Mouse (Mus musculus): ENCODE data around the gene Phldb3. TPM values are rescaled to one million over a fixed set of nuclear protein-coding genes. Genes with fewer than 3 reads are reported as not detected.

The Phldb3 gene
- under 1 TPM; 0.46 to 0.84 TPM for polyA plus RNA-seq (2012; fragmentation: generic; extraction: Trizol)

DNA sequence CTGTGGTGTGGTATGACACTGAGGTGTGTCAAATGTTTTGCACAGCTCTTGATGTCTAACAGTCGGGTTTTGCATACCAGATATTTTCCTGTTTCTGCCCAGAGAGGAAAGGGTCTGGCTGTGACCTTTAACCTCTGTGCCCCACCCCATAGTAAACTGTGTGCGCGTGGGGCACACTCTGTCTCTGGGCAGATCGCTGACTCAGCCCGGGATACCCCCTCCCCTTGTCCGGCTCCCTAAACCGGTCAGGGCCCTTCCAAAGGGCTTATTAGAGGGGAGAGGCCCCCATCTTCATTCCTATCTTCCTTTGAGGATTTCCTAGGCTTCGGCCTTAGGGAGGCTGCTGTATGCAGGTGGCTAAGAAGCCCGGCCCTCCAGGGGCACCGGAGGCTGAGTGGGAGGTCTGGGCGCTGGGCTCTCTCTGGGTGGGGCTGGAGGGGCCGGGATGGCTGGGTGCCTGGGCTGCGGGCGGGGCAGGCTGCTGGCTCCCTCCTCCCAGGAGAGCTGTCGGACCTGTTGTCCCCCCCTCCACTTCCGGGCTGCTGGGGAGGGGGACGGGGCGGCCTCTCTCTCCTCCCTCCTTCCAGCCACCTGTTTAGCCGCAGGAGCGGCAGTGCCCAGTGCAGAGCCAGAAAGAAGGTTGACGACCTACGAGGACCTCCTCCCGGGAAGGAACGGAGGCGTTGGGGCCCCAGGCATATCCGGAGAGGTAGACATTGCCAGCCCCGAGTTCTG lies at the start of gene Phldb3:
Gene Phldb3, plus strand, starts transcription at position 620 of the 735 bp plus-strand sequence.

DNA sequence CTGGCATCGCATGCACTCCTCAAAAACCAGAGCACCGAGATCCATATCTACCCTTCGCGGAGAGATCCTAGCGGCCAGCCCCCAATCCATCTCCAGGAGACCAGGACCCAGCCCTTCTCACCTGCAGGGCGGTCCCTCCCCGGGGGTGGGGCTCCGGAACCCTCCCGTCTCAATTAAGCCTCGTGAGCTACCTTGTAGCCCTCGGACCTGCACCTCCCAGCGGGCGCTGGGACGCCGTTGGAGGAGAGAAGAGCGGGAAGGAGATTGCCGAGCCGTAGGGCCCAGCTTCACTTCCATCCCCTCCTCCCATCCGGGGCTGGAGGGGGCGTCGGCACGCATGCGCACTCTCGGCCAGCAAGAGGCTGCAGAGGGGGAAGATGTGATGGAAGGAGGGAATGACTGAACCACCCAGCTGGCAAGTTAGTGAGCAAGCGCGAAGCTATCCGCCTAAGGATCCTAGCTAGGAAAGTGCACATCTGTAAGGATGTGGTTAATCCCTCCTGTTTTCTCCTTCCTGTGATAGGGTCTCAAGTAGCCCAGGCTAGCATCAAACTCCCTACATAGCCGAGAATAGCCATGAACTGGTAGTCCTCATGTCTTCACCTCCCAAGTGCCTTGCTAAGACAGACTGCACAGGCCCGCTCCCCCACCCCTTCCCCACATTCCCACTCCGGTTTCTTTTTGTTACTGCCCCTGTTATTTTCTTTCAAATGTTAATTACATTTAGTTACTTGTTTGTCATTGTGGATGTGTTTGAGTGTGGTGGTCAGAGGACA lies 23.0 kb upstream of the Phldb3 start, which contains the start of the genes Ethe1 and Zfp575:
Gene Ethe1, plus strand, starts transcription at position 214 of the 776 bp plus-strand sequence.
Gene Zfp575, minus strand, starts transcription at position 312 of the 776 bp plus-strand sequence.

DNA sequence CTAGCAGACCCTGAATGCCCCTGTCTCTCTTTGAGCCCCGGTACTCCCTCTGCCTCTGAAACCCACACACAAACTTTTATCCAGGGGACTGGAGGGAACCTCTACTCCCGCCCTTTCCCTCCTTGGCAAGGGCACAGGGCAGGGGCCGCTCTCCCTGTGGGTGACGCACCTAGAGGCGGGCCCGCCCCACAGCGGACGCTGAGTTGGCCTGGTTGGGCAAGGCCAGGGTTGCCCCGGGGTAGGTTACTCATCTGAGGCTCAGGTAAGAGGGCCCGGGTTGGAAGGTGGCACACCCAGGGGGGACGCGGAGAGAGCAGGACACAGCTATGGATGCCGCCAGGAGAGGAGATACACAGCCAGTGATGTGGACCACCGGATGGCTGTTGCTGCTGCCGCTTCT lies 25.7 kb downstream of the Phldb3 start, which contains the start of gene Lypd3:
Gene Lypd3, plus strand, starts transcription at position 287 of the 400 bp plus-strand sequence.

DNA sequence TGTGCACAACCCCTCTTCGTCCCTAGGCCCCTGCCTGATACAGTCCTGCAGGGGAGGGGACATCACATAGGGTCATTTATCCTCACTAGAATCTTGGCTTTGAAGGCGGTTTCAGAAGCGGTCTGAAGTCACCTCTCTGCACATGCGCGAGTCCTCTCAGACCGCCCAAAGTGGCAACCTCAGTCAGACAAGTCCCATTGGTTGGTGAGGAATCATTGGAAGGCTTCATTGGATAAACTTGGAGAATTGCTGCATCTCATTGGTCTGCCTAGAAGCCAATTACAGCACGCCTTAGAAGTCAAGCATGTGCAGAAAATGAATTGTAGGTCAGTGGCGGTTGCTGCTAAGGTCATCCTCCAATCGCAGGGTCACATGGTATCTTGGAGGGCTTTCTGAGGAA lies 66.0 kb downstream of the Phldb3 start, which contains the start of gene Tex101:
Gene Tex101, minus strand, starts transcription at position 101 of the 400 bp plus-strand sequence.

Other genes starting within 250 kb of the Phldb3 start
- gene Kcnn4, start 240.5 kb upstream of the Phldb3 start, polyA plus RNA-seq (2012; fragmentation: generic; extraction: Trizol), result 10 to 100 TPM; 28.9 to 90.8 TPM
- 10 to 100 TPM; 16.1 to 17.6 TPM for gene Smg9, start 211.1 kb upstream of the Phldb3 start, polyA plus RNA-seq (2012; fragmentation: generic; extraction: Trizol)
- gene Irgc1, start 158.5 kb upstream of the Phldb3 start, polyA plus RNA-seq (2012; fragmentation: generic; extraction: Trizol), result under 1 TPM in 1 of 2 experiments, not detected in 1; 0.07 TPM
- 10 to 100 TPM in 1 of 2 experiments, 1 to 10 TPM in 1; 5.0 to 32.8 TPM for gene Plaur, start 148.3 kb upstream of the Phldb3 start, polyA plus RNA-seq (2012; fragmentation: generic; extraction: Trizol)
- gene Cadm4, start 128.7 kb upstream of the Phldb3 start, polyA plus RNA-seq (2012; fragmentation: generic; extraction: Trizol), result under 1 TPM; 0.27 to 0.57 TPM
- 10 to 100 TPM; 25.3 to 58.2 TPM for gene Zfp428, start 103.8 kb upstream of the Phldb3 start, polyA plus RNA-seq (2012; fragmentation: generic; extraction: Trizol)
- gene AC161166.1, start 98.3 kb upstream of the Phldb3 start, polyA plus RNA-seq (2012; fragmentation: generic; extraction: Trizol), result under 1 TPM; 0.06 to 0.09 TPM
- 10 to 100 TPM in 1 of 2 experiments, 1 to 10 TPM in 1; 2.1 to 10.9 TPM for gene Irgq, start 80.1 kb upstream of the Phldb3 start, polyA plus RNA-seq (2012; fragmentation: generic; extraction: Trizol)
- under 1 TPM in 1 of 2 experiments, not detected in 1; 0.13 TPM for gene Pinlyp, start 64.6 kb upstream of the Phldb3 start, polyA plus RNA-seq (2012; fragmentation: generic; extraction: Trizol)
- 10 to 100 TPM; 39.6 to 44.0 TPM for gene Xrcc1, start 64.5 kb upstream of the Phldb3 start, polyA plus RNA-seq (2012; fragmentation: generic; extraction: Trizol)
- gene Ethe1, start 23.2 kb upstream of the Phldb3 start, polyA plus RNA-seq (2012; fragmentation: generic; extraction: Trizol), result 10 to 100 TPM; 13.1 to 29.9 TPM
- gene Zfp575, start 23.1 kb upstream of the Phldb3 start, polyA plus RNA-seq (2012; fragmentation: generic; extraction: Trizol), result under 1 TPM in 1 of 2 experiments, not detected in 1; 0.05 TPM
- not detected for gene Lypd3, start 25.8 kb downstream of the Phldb3 start, polyA plus RNA-seq (2012; fragmentation: generic; extraction: Trizol)
- under 1 TPM in 1 of 2 experiments, not detected in 1; 0.05 TPM for gene Tex101, start 65.9 kb downstream of the Phldb3 start, polyA plus RNA-seq (2012; fragmentation: generic; extraction: Trizol)
- gene BC049730, start 98.5 kb downstream of the Phldb3 start, polyA plus RNA-seq (2012; fragmentation: generic; extraction: Trizol), result not detected
- gene Gm4763, start 116.1 kb downstream of the Phldb3 start, polyA plus RNA-seq (2012; fragmentation: generic; extraction: Trizol), result not detected
- gene Cd177, start 149.5 kb downstream of the Phldb3 start, polyA plus RNA-seq (2012; fragmentation: generic; extraction: Trizol), result not detected
- gene Ceacam10, start 166.4 kb downstream of the Phldb3 start, polyA plus RNA-seq (2012; fragmentation: generic; extraction: Trizol), result not detected

Measured in C3H10T1/2 (cell line).